Comparison of ENCODE assay signal across 8 mouse cellular contexts in the genomic region with DNA sequence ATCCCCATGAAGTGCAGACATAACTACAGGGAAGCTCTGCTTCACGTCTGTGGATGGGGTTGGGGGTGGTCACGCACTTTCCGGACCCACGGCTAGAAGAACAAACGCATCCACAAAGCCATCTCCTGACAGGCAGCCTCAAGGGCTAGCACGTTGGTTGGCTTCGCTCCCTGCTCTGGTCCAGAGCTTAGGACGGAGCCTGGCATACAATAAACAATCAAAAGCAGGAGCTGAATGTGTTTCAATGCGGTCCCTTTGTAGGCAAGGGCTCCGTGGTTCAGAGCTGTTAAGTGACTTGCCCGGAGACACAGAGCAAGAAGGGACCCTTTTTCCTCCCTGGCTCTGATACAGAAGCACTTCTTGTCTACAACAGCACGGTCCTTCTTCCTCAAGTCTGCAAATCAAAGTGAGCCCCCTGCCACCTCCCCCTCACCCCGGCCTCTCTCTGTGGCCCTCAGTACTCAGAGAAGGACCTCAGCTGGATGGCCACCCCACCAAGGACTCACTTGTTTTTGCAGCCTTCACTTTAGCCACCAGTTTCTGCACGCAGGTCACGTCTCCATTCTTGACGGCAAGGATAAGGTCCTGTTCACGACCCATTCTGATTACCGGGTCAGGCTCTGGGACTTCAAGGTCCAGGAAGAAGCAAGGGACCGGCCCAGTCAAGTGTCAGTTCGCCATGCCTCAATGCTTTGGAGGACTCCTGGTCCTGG. TPM values are rescaled to one million over a fixed set of nuclear protein-coding genes. Genes with fewer than 3 reads are reported as not detected.
DNase-seq lines count a peak whose midpoint lies in the region; ATAC-seq and TF ChIP-seq lines count a peak whose summit lies in the region.

No protein-coding gene starts in this region.

- peak overlapping the region; percentile 78 for H3K9ac ChIP-seq in lung, postnatal 0 days (replicated peaks; ENCODE audit: low read depth)
- H3K9ac ChIP-seq in liver, embryonic 12.5 days = peak overlapping the region; percentile 90
- H3K9ac ChIP-seq in stomach, postnatal 0 days (ENCODE audit: low read length) = peak overlapping the region; percentile 83; the same call in 1 of the 2 replicates

- peak overlapping the region; percentile 91 for H3K4me3 ChIP-seq in gastrocnemius, adult 2 months
- H3K4me3 ChIP-seq in lung, postnatal 0 days (ENCODE audit: low read depth, low read length) = peak overlapping the region; percentile 81
- peak overlapping the region; percentile 93 for H3K4me3 ChIP-seq in liver, embryonic 12.5 days
- peak overlapping the region; percentile 82 for H3K4me3 ChIP-seq in stomach, postnatal 0 days (ENCODE audit: low read depth, low read length)

- no peak for TF ChIP-seq CTCF in gastrocnemius, adult 2 months (IDR thresholded peaks at IDR 0.05)
- no peak for TF ChIP-seq CTCF in lung, postnatal 0 days (IDR thresholded peaks at IDR 0.05)
- no peak for TF ChIP-seq CTCF in stomach, postnatal 0 days (IDR thresholded peaks at IDR 0.05; ENCODE audit: low read depth)

- intact Hi-C loops in gastrocnemius, adult 2 months (cut with DNase I) = loop anchor here (2.0 to 5.0 kb wide), 3 partner anchors 33 to 179 kb away; no protein-coding TSS in a partner anchor

- WGBS in lung, postnatal 0 days = 59% methylated on average over 20 of the region's 20 CpGs
- WGBS in liver, embryonic 12.5 days (ENCODE audit: insufficient replicate concordance) = 79% methylated on average over 20 of the region's 20 CpGs
- WGBS in stomach, postnatal 0 days = 71% methylated on average over 20 of the region's 20 CpGs

- no peak for ATAC-seq in lung, postnatal 0 days
- ATAC-seq in liver, embryonic 12.5 days = no peak
- no peak for ATAC-seq in stomach, postnatal 0 days (ENCODE audit: low FRiP score, low TSS enrichment)

- peak overlapping the region; percentile 95 for H3K4me2 ChIP-seq in lung, postnatal 0 days (replicated peaks; ENCODE audit: low read depth, low read length)
- H3K4me2 ChIP-seq in liver, embryonic 12.5 days = peak overlapping the region; percentile 99
- peak overlapping the region; percentile 99 for H3K4me2 ChIP-seq in stomach, postnatal 0 days (replicated peaks; ENCODE audit: low read depth)

- no peak for DNase-seq in gastrocnemius, adult 2 months
- no peak for DNase-seq in gastrocnemius, adult 8-10 months (ENCODE audit: low spot score in 2 of 2)
- no peak for DNase-seq in lung, postnatal 0 days (ENCODE audit: low spot score)
- no peak for DNase-seq in lung, postnatal 10 days
- DNase-seq in stomach, postnatal 0 days (ENCODE audit: low spot score) = no peak
- DNase-seq in urinary bladder, postnatal 36 days (ENCODE audit: low spot score in 2 of 2) = no peak
- no peak for DNase-seq in kidney, adult 9 months

- H3K9me3 ChIP-seq in lung, postnatal 0 days (ENCODE audit: low read length) = no peaks in the 10 kb centered on the region
- H3K9me3 ChIP-seq in liver, embryonic 12.5 days (replicated peaks) = no peaks in the 10 kb centered on the region
- H3K9me3 ChIP-seq in stomach, postnatal 0 days (ENCODE audit: control insufficient read depth, low read length) = no peaks in the 10 kb centered on the region

- peaks cover 36% of the 10 kb centered on the region; the same call in 1 of the 2 replicates for H3K4me1 ChIP-seq in lung, postnatal 0 days (ENCODE audit: insufficient read depth, low read depth, low read length)
- peaks cover 87% of the 10 kb centered on the region for H3K4me1 ChIP-seq in liver, embryonic 12.5 days
- H3K4me1 ChIP-seq in stomach, postnatal 0 days (replicated peaks; ENCODE audit: control insufficient read depth, insufficient read depth) = peaks cover 21% of the 10 kb centered on the region

- H3K36me3 ChIP-seq in lung, postnatal 0 days (ENCODE audit: insufficient read depth, low read length) = no peaks in the 10 kb centered on the region
- peaks cover 40% of the 10 kb centered on the region for H3K36me3 ChIP-seq in liver, embryonic 12.5 days
- H3K36me3 ChIP-seq in stomach, postnatal 0 days (ENCODE audit: control insufficient read depth, insufficient read depth, low read length) = no peaks in the 10 kb centered on the region; the same call in 1 of the 2 replicates

- H3K27me3 ChIP-seq in lung, postnatal 0 days (replicated peaks; ENCODE audit: insufficient read depth, low read length) = no peaks in the 10 kb centered on the region
- no peaks in the 10 kb centered on the region for H3K27me3 ChIP-seq in liver, embryonic 12.5 days (replicated peaks)
- H3K27me3 ChIP-seq in stomach, postnatal 0 days (ENCODE audit: control insufficient read depth, insufficient read depth, low read length) = no peaks in the 10 kb centered on the region

- peak overlapping the region; percentile 92 for H3K27ac ChIP-seq in gastrocnemius, adult 2 months
- peak overlapping the region; percentile 78 for H3K27ac ChIP-seq in lung, postnatal 0 days (ENCODE audit: low read length)
- H3K27ac ChIP-seq in liver, embryonic 12.5 days = no peak overlapping the region
- peak overlapping the region; percentile 84 for H3K27ac ChIP-seq in stomach, postnatal 0 days (replicated peaks)

- TF ChIP-seq EP300 in lung, postnatal 0 days (IDR thresholded peaks at IDR 0.05) = no peak
- no peak for TF ChIP-seq EP300 in stomach, postnatal 0 days (optimal IDR thresholded peaks at IDR 0.05)

RNA-seq across cellular contexts. Expression of a gene that starts 1.9 kb away (rescaled TPM):
- total RNA-seq in gastrocnemius, adult 2 months (2021) = 10 to 100 TPM; 14.5 to 19.2 TPM
- total RNA-seq in gastrocnemius, adult 8-10 months (2022) = 10 to 100 TPM; 11.6 to 14.6 (median 12.3) TPM
- polyA plus RNA-seq in lung, postnatal 0 days (2015; fragmentation: Nextera tagmentation; extraction: Ambion mirVana) = 17.5 and 17.9 TPM in 2 replicates
- 8.3 and 9.2 TPM in 2 replicates for polyA plus RNA-seq in liver, embryonic 12.5 days (2016; fragmentation: Nextera tagmentation; extraction: Ambion mirVana)
- 6.6 and 8.6 TPM in 2 replicates for polyA plus RNA-seq in stomach, postnatal 0 days (2015; fragmentation: Nextera tagmentation; extraction: Ambion mirVana)

RNA-seq across cellular contexts. Expression of a gene that starts 3.0 kb away (rescaled TPM):
- total RNA-seq in gastrocnemius, adult 2 months (2021) = 1 to 10 TPM; 6.2 to 6.9 TPM
- 1 to 10 TPM; 4.8 to 7.2 (median 5.7) TPM for total RNA-seq in gastrocnemius, adult 8-10 months (2022)
- polyA plus RNA-seq in lung, postnatal 0 days (2015; fragmentation: Nextera tagmentation; extraction: Ambion mirVana) = 18.2 and 19.9 TPM in 2 replicates
- 23.5 and 25.6 TPM in 2 replicates for polyA plus RNA-seq in liver, embryonic 12.5 days (2016; fragmentation: Nextera tagmentation; extraction: Ambion mirVana)
- 18.8 and 20.1 TPM in 2 replicates for polyA plus RNA-seq in stomach, postnatal 0 days (2015; fragmentation: Nextera tagmentation; extraction: Ambion mirVana)

RNA-seq across cellular contexts. Expression of a gene that starts 12.3 kb away (rescaled TPM):
- total RNA-seq in gastrocnemius, adult 2 months (2021) = 1 to 10 TPM; 8.3 to 9.8 TPM
- total RNA-seq in gastrocnemius, adult 8-10 months (2022) = 10 to 100 TPM in 2 of 4 experiments, 1 to 10 TPM in 2; 6.6 to 20.8 (median 9.5) TPM
- 66.0 and 70.1 TPM in 2 replicates for polyA plus RNA-seq in lung, postnatal 0 days (2015; fragmentation: Nextera tagmentation; extraction: Ambion mirVana)
- polyA plus RNA-seq in liver, embryonic 12.5 days (2016; fragmentation: Nextera tagmentation; extraction: Ambion mirVana) = 13.4 and 14.3 TPM in 2 replicates
- 58.4 and 63.5 TPM in 2 replicates for polyA plus RNA-seq in stomach, postnatal 0 days (2015; fragmentation: Nextera tagmentation; extraction: Ambion mirVana)

RNA-seq across cellular contexts. Expression of a gene that starts 46.3 kb away (rescaled TPM):
- total RNA-seq in gastrocnemius, adult 2 months (2021) = 10 to 100 TPM; 90.6 to 99.5 TPM
- 100 to 1,000 TPM in 3 of 4 experiments, 10 to 100 TPM in 1; 90.5 to 118 (median 104) TPM for total RNA-seq in gastrocnemius, adult 8-10 months (2022)
- polyA plus RNA-seq in lung, postnatal 0 days (2015; fragmentation: Nextera tagmentation; extraction: Ambion mirVana) = 17.0 and 19.4 TPM in 2 replicates
- 16.9 and 17.0 TPM in 2 replicates for polyA plus RNA-seq in liver, embryonic 12.5 days (2016; fragmentation: Nextera tagmentation; extraction: Ambion mirVana)
- 8.2 and 10.0 TPM in 2 replicates for polyA plus RNA-seq in stomach, postnatal 0 days (2015; fragmentation: Nextera tagmentation; extraction: Ambion mirVana)

RNA-seq across cellular contexts. Expression of a gene that starts 46.7 kb away (rescaled TPM):
- not detected for total RNA-seq in gastrocnemius, adult 2 months (2021)
- total RNA-seq in gastrocnemius, adult 8-10 months (2022) = not detected
- polyA plus RNA-seq in lung, postnatal 0 days (2015; fragmentation: Nextera tagmentation; extraction: Ambion mirVana) = 0.57 and 0.68 TPM in 2 replicates
- 0.38 and 0.83 TPM in 2 replicates for polyA plus RNA-seq in liver, embryonic 12.5 days (2016; fragmentation: Nextera tagmentation; extraction: Ambion mirVana)
- 16.0 and 18.2 TPM in 2 replicates for polyA plus RNA-seq in stomach, postnatal 0 days (2015; fragmentation: Nextera tagmentation; extraction: Ambion mirVana)
